Mouse (Mus musculus) small intestine, adult 2 months (tissue): Measurements from ENCODE around the gene Amtn.
"Not testable (repeated sequence)": the region's sequence is repeated elsewhere in the genome, so short reads cannot be mapped to it uniquely, and the experiment has no call there.

Experiments used
- CTCF ChIP-seq: fragments of 200-500 bp; IDR thresholded peaks from 2 replicates; pipeline ENCODE4 v1.5.1; 2012; ENCODE audit warnings: low read depth, mild to moderate bottlenecking, control low read depth, inconsistent platforms, low read length, moderate library complexity, mixed read lengths; ENCODE audit not compliant: insufficient replicate concordance, insufficient read length; ENCODE audit errors: extremely low read depth
- POLR2A ChIP-seq: fragments of 200-500 bp; IDR thresholded peaks from 2 replicates; pipeline ENCODE4 v1.6.1; 2012; ENCODE audit warnings: low read depth, mild to moderate bottlenecking, control low read depth, inconsistent platforms, low read length, moderate library complexity

- not testable (repeated sequence) for TF ChIP-seq CTCF, POLR2A
Observed at GRCm38 (mm10) chr5:88391960-88392359, 16.1 kb downstream of the Amtn start.
